Mouse (Mus musculus) heart, adult 2 months (tissue): ENCODE data around the gene Dnajb4. TPM values are rescaled to one million over a fixed set of nuclear protein-coding genes. Genes with fewer than 3 reads are reported as not detected.

Experiments used
- DNase-seq, 2 experiments: peaks; one replicate each; pipeline ENCODE4 v3.0.0; 2021
- H3K27ac ChIP-seq: fragments of 200-600 bp; 2 replicates; pipeline ENCODE4 v1.8.1; 2022
- H3K27me3 ChIP-seq: fragments of 200-500 bp; 2 replicates; pipeline ENCODE4 v1.6.1; 2012; ENCODE audit warnings: mild to moderate bottlenecking, low read length, inconsistent platforms, mixed read lengths; ENCODE audit not compliant: control insufficient read depth, insufficient read depth
- H3K36me3 ChIP-seq: fragments of 200-500 bp; 2 replicates; pipeline ENCODE4 v1.6.1; 2012; ENCODE audit warnings: low read length, inconsistent platforms; ENCODE audit not compliant: control insufficient read depth, insufficient read depth
- H3K4me1 ChIP-seq: fragments of 200-500 bp; 2 replicates; pipeline ENCODE4 v1.6.1; 2011; ENCODE audit warnings: low read length; ENCODE audit not compliant: control insufficient read depth, insufficient read depth
- H3K4me3 ChIP-seq: fragments of 200-600 bp; 2 replicates; pipeline ENCODE4 v1.8.1; 2022
- H3K79me2 ChIP-seq: fragments of 200-500 bp; replicated peaks from 2 replicates; pipeline ENCODE4 v1.6.1; 2012; ENCODE audit warnings: mild to moderate bottlenecking, inconsistent platforms, low read length, moderate library complexity, mixed read lengths; ENCODE audit not compliant: control insufficient read depth, insufficient read depth
- H3K9ac ChIP-seq: fragments of 200-500 bp; 2 replicates; pipeline ENCODE4 v1.6.1; 2012; ENCODE audit warnings: low read depth, mild to moderate bottlenecking, control low read depth, inconsistent platforms, low read length, mixed read lengths
- CTCF ChIP-seq: fragments of 200-600 bp; IDR thresholded peaks from 2 replicates; pipeline ENCODE4 v1.8.1; 2022; ENCODE audit warnings: antibody characterized with exemption, mild to moderate bottlenecking, moderate library complexity
- EP300 ChIP-seq: fragments of 200-500 bp; IDR thresholded peaks from 2 replicates; pipeline ENCODE4 v1.6.1; 2011; ENCODE audit warnings: low read depth, low read length, control low read depth; ENCODE audit not compliant: insufficient read depth
- POLR2A ChIP-seq: fragments of 200-500 bp; IDR thresholded peaks from 2 replicates; pipeline ENCODE4 v1.6.1; 2011; ENCODE audit warnings: mild to moderate bottlenecking, low read depth, low read length, control low read depth; ENCODE audit not compliant: insufficient read depth
- WGBS: fragments of 180-500 bp; shearing (Covaris S2); methylation state at CpG from one replicate; pipeline ENCODE4 v1.1.7; 2018; 5-methylcytosine and 5-hydroxymethylcytosine counted together
- intact Hi-C: fragments of 180-260 bp; cut with DNase I; formaldehyde crosslinking; loops from one replicate; pipeline ENCODE4 v1.15.1; 2025
- polyA plus RNA-seq: library from polyadenylated mRNA; depleted of rRNA; stranded (reverse); fragments of >200 nt; gene quantifications from 2 replicates; pipeline ENCODE4 v1.2.3, GENCODE M21; 2012
- total RNA-seq, 2 experiments: library from RNA; stranded (reverse); gene quantifications; 2 replicates each; pipeline ENCODE4 v1.2.3; 2021

Dnajb4 gene
- total and polyA plus RNA-seq, 3 experiments, result 18.1 to 102 (median 98.4) TPM

GRCm38 (mm10) chr3:152213416-152213815 lies 3.3 kb upstream of the Dnajb4 start:
- Histone ChIP-seq H3K4me1 (peaks cover 14% of the 10 kb centered on the region), H3K27ac (no peak overlapping the region), H3K36me3 (peaks cover 28% of the 10 kb centered on the region), H3K9ac (no peak overlapping the region), H3K27me3 (no peaks in the 10 kb centered on the region), H3K4me3 (no peak overlapping the region), H3K79me2 (peaks cover 8% of the 10 kb centered on the region)
- intact Hi-C loops, result no loop called here
- no peak for TF ChIP-seq CTCF
- no peak for TF ChIP-seq POLR2A
- no peak for TF ChIP-seq EP300
- no peak for DNase-seq
- WGBS, result 8% methylated on average over 3 of the region's 3 CpGs

- intact Hi-C loops, result no loop called here
- Histone ChIP-seq H3K4me1 (peaks cover 14% of the 10 kb centered on the region), H3K27ac (peak overlapping the region; percentile 94), H3K9ac (peak overlapping the region; percentile 65), H3K4me3 (peak overlapping the region; percentile 87), H3K27me3 (no peaks in the 10 kb centered on the region), H3K79me2 (peaks cover 10% of the 10 kb centered on the region), H3K36me3 (peaks cover 24% of the 10 kb centered on the region)
- 2% methylated on average over 7 of the region's 7 CpGs for WGBS
- TF ChIP-seq POLR2A (no peak), EP300 (no peak), CTCF (no peak)
- DNase-seq, result peak in 1 of 2 experiments; percentile 23
Measured at GRCm38 (mm10) chr3:152211731-152212279, 1.7 kb upstream of the Dnajb4 start.

- WGBS, result under 1% methylated on average over 64 of the region's 68 CpGs
- no peak for TF ChIP-seq CTCF
- no peak for TF ChIP-seq POLR2A
- TF ChIP-seq EP300, result no peak
- H3K27me3 ChIP-seq, result no peaks in the 10 kb centered on the region
Measured at GRCm38 (mm10) chr3:152210728-152211391, 758 bp upstream of the Dnajb4 start.

GRCm38 (mm10) chr3:152209177-152209966 lies 730 bp downstream of the Dnajb4 start:
- DNase-seq, result no peak
- peaks cover 14% of the 10 kb centered on the region for H3K4me1 ChIP-seq
- H3K27me3 ChIP-seq, result no peaks in the 10 kb centered on the region
- H3K27ac ChIP-seq, result peak overlapping the region; percentile 94
- H3K4me3 ChIP-seq, result peak overlapping the region; percentile 87
- intact Hi-C loops, result no loop called here
- H3K79me2 ChIP-seq, result peaks cover 10% of the 10 kb centered on the region
- H3K36me3 ChIP-seq, result peaks cover 18% of the 10 kb centered on the region
- WGBS, result 3% methylated on average over 25 of the region's 25 CpGs
- H3K9ac ChIP-seq, result peak overlapping the region; percentile 96
- TF ChIP-seq POLR2A (0 out of 2 replicates have a peak, but pooled peaks have one; percentile 15), EP300 (0 out of 2 replicates have a peak, but pooled peaks have one; percentile 56), CTCF (no peak)

More at GRCm38 (mm10) chr3:152210728-152211391, 758 bp upstream of the Dnajb4 start:
- intact Hi-C loops, result loop anchor here (1.0 kb wide), 2 partner anchors 18 to 100 kb away; no protein-coding TSS in a partner anchor
- peaks cover 22% of the 10 kb centered on the region for H3K36me3 ChIP-seq
- peak overlapping the region; percentile 98 for H3K9ac ChIP-seq
- peaks cover 10% of the 10 kb centered on the region for H3K79me2 ChIP-seq
- peak; percentile 83 for DNase-seq
- peaks cover 14% of the 10 kb centered on the region for H3K4me1 ChIP-seq
- H3K4me3 ChIP-seq, result peak overlapping the region; percentile 87
- H3K27ac ChIP-seq, result peak overlapping the region; percentile 94

GRCm38 (mm10) chr3:152208096-152208885 lies 1.8 kb downstream of the Dnajb4 start:
- Histone ChIP-seq H3K9ac (no peak overlapping the region), H3K4me1 (peaks cover 12% of the 10 kb centered on the region), H3K79me2 (peaks cover 10% of the 10 kb centered on the region), H3K27me3 (no peaks in the 10 kb centered on the region), H3K36me3 (peaks cover 16% of the 10 kb centered on the region), H3K27ac (peak overlapping the region; percentile 94; the same call in 1 of the 2 replicates), H3K4me3 (peak overlapping the region; percentile 87; the same call in 1 of the 2 replicates)
- DNase-seq, result no peak
- TF ChIP-seq CTCF (no peak), EP300 (no peak), POLR2A (no peak)
- intact Hi-C loops, result no loop called here
- 83% methylated on average over 7 of the region's 7 CpGs for WGBS
